Mouse (Mus musculus): Measurements from ENCODE around the gene Rnase4.

GRCm38 (mm10) chr14:51057401-51057831 lies 33.5 kb upstream of the Rnase4 start, which contains the start of gene Rnase12:
- TF ChIP-seq EP300 (IDR thresholded peaks at IDR 0.05; ENCODE audit: low read depth) (no peak), CTCF (IDR thresholded peaks at IDR 0.05; ENCODE audit: low read depth) (no peak)
